8 mouse cellular contexts compared by ENCODE assay signal in the genomic region with DNA sequence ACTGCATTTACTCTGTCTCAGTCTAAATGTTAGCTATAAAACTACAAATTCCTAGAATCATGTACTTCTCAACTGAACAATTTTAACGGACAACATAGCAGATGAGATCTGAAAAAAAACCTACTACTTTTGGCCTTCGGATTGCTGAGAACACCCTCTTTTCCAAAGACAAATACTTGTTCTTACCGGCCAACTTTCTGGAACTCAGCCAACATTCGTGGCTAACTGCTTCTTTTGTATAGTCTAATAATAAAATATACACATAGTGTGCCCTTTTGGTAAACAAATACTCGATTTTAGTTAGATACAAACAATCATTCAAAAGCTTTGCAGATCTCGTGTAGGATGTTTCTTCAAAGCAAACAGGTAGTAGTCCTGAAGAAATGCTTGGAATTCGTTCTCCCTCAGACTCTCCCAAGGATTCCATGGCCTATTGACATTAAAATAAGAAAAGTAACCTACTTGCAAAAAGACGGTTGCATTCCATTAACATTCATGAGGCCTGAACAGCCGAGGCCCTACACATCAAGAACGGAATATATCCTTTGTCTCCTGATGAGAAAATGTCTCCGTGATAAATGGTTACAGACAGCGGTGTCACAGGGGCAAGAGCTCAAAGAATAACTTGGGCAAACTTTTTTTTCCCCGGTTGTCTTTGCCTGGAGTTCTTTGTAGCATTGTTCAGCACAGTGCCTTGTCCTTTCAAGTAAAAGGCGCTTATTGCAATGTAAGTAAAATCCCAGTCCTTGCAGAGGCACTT. TPM values are rescaled to one million over a fixed set of nuclear protein-coding genes. Genes with fewer than 3 reads are reported as not detected.
DNase-seq lines count a peak whose midpoint lies in the region; ATAC-seq and TF ChIP-seq lines count a peak whose summit lies in the region.

No protein-coding gene starts in this region.

- H3K9ac ChIP-seq in hindbrain, postnatal 0 days (replicated peaks; ENCODE audit: low read length): no peak overlapping the region
- no peak overlapping the region for H3K9ac ChIP-seq in midbrain, embryonic 12.5 days (replicated peaks)

- H3K27ac ChIP-seq in hindbrain, postnatal 0 days: peak overlapping the region; percentile 91; the same call in 1 of the 2 replicates
- H3K27ac ChIP-seq in midbrain, embryonic 12.5 days (replicated peaks): peak overlapping the region; percentile 95

- no peaks in the 10 kb centered on the region for H3K27me3 ChIP-seq in hindbrain, postnatal 0 days (ENCODE audit: insufficient read depth, low read length)
- no peaks in the 10 kb centered on the region for H3K27me3 ChIP-seq in midbrain, embryonic 12.5 days

- no peaks in the 10 kb centered on the region for H3K9me3 ChIP-seq in hindbrain, postnatal 0 days (ENCODE audit: low read length)
- H3K9me3 ChIP-seq in midbrain, embryonic 12.5 days: no peaks in the 10 kb centered on the region; the same call in 1 of the 2 replicates

- peak; percentile 81 for DNase-seq in heart, adult 11 months
- DNase-seq in heart, adult 18-20 months: no peak
- DNase-seq in adrenal gland, postnatal 36 days: peak; percentile 19 to 26
- peak; percentile 42 for DNase-seq in hindbrain, postnatal 0 days (ENCODE audit: low spot score)
- no peak for DNase-seq in frontal cortex, postnatal 10 days (ENCODE audit: low spot score in 2 of 2)
- no peak for DNase-seq in gastrocnemius, postnatal 4 days (ENCODE audit: low spot score in 2 of 2)
- DNase-seq in right cerebral cortex, postnatal 4 days: no peak

- 9% methylated on average over 14 of the region's 14 CpGs for WGBS in hindbrain, postnatal 0 days
- 5% methylated on average over 14 of the region's 14 CpGs for WGBS in midbrain, embryonic 12.5 days

- no peaks in the 10 kb centered on the region for H3K36me3 ChIP-seq in hindbrain, postnatal 0 days (ENCODE audit: insufficient read depth, low read length)
- H3K36me3 ChIP-seq in midbrain, embryonic 12.5 days: no peaks in the 10 kb centered on the region

- peak overlapping the region; percentile 91 for H3K4me3 ChIP-seq in hindbrain, postnatal 0 days (ENCODE audit: low read length)
- H3K4me3 ChIP-seq in midbrain, embryonic 12.5 days: no peak overlapping the region

- no peaks in the 10 kb centered on the region; the same call in 1 of the 2 replicates for H3K4me1 ChIP-seq in hindbrain, postnatal 0 days (ENCODE audit: insufficient read depth, low read length)
- peaks cover 13% of the 10 kb centered on the region for H3K4me1 ChIP-seq in midbrain, embryonic 12.5 days

- ATAC-seq in hindbrain, postnatal 0 days: no peak
- peak; percentile 42 for ATAC-seq in midbrain, embryonic 12.5 days (ENCODE audit: low FRiP score, low read depth)

- H3K4me2 ChIP-seq in hindbrain, postnatal 0 days (ENCODE audit: low read depth, low read length): peak overlapping the region; percentile 89
- H3K4me2 ChIP-seq in midbrain, embryonic 12.5 days (replicated peaks): peak overlapping the region; percentile 65

- no peak for TF ChIP-seq CTCF in hindbrain, postnatal 0 days (IDR thresholded peaks at IDR 0.05; ENCODE audit: low read depth)

RNA-seq across cellular contexts. Expression of a gene that starts 1.2 kb away (rescaled TPM):
- total RNA-seq in heart, adult 18-20 months (2021): 10 to 100 TPM; 14.4 to 15.9 TPM
- 10 to 100 TPM; 23.1 to 27.0 TPM for total RNA-seq in adrenal gland, postnatal 36 days (2021)
- total RNA-seq in hindbrain, postnatal 0 days (2014; rRNA removed): 12.8 and 48.7 TPM in 2 replicates
- polyA plus RNA-seq in hindbrain, postnatal 0 days (2015; fragmentation: Nextera tagmentation; extraction: Ambion mirVana): 10.3 and 12.5 TPM in 2 replicates
- polyA plus RNA-seq in midbrain, embryonic 12.5 days (2016; fragmentation: Nextera tagmentation; extraction: Ambion mirVana): 25.9 and 27.6 TPM in 2 replicates
- 10 to 100 TPM; 17.6 to 17.9 TPM for total RNA-seq in gastrocnemius, postnatal 4 days (2021)

RNA-seq across cellular contexts. Expression of a gene that starts 23.3 kb away (rescaled TPM):
- under 1 TPM; 0.08 to 0.15 TPM for total RNA-seq in heart, adult 18-20 months (2021)
- total RNA-seq in adrenal gland, postnatal 36 days (2021): 1 to 10 TPM; 1.4 to 3.6 TPM
- 7.8 and 10.3 TPM in 2 replicates for total RNA-seq in hindbrain, postnatal 0 days (2014; rRNA removed)
- 4.2 and 5.4 TPM in 2 replicates for polyA plus RNA-seq in hindbrain, postnatal 0 days (2015; fragmentation: Nextera tagmentation; extraction: Ambion mirVana)
- polyA plus RNA-seq in midbrain, embryonic 12.5 days (2016; fragmentation: Nextera tagmentation; extraction: Ambion mirVana): 38.5 and 50.2 TPM in 2 replicates
- under 1 TPM; 0.29 to 0.32 TPM for total RNA-seq in gastrocnemius, postnatal 4 days (2021)

RNA-seq across cellular contexts. Expression of a gene that starts 54.5 kb away (rescaled TPM):
- total RNA-seq in heart, adult 18-20 months (2021): 1 to 10 TPM; 3.0 to 4.8 TPM
- 1 to 10 TPM; 4.5 to 7.5 TPM for total RNA-seq in adrenal gland, postnatal 36 days (2021)
- 4.2 and 5.5 TPM in 2 replicates for total RNA-seq in hindbrain, postnatal 0 days (2014; rRNA removed)
- 3.9 and 7.8 TPM in 2 replicates for polyA plus RNA-seq in hindbrain, postnatal 0 days (2015; fragmentation: Nextera tagmentation; extraction: Ambion mirVana)
- polyA plus RNA-seq in midbrain, embryonic 12.5 days (2016; fragmentation: Nextera tagmentation; extraction: Ambion mirVana): 8.8 and 10.5 TPM in 2 replicates
- total RNA-seq in gastrocnemius, postnatal 4 days (2021): 1 to 10 TPM; 1.8 to 2.5 TPM

RNA-seq across cellular contexts. Expression of a gene that starts 54.9 kb away (rescaled TPM):
- total RNA-seq in heart, adult 18-20 months (2021): 1 to 10 TPM; 4.8 to 6.5 TPM
- 10 to 100 TPM in 1 of 2 experiments, 1 to 10 TPM in 1; 7.9 to 17.2 TPM for total RNA-seq in adrenal gland, postnatal 36 days (2021)
- 33.2 and 38.2 TPM in 2 replicates for total RNA-seq in hindbrain, postnatal 0 days (2014; rRNA removed)
- polyA plus RNA-seq in hindbrain, postnatal 0 days (2015; fragmentation: Nextera tagmentation; extraction: Ambion mirVana): 64.7 and 67.7 TPM in 2 replicates
- 7.5 and 8.7 TPM in 2 replicates for polyA plus RNA-seq in midbrain, embryonic 12.5 days (2016; fragmentation: Nextera tagmentation; extraction: Ambion mirVana)
- 1 to 10 TPM; 3.0 to 3.4 TPM for total RNA-seq in gastrocnemius, postnatal 4 days (2021)

Comparison
In these comparisons a context has a peak if more than half of its experiments do, and no peak if none do; other contexts are left out.
1. DNase-seq: peak in heart, adult 11 months (single experiment), adrenal gland, postnatal 36 days (2 of 2) and hindbrain, postnatal 0 days (single experiment); none in heart, adult 18-20 months (0 of 2), frontal cortex, postnatal 10 days (0 of 2), gastrocnemius, postnatal 4 days (0 of 2) and right cerebral cortex, postnatal 4 days (single experiment).